Mouse (Mus musculus): Measurements from ENCODE around the gene Cyp1a1.
A peak's percentile ranks its signal among the peaks of the same experiment; 100 is the strongest.

The Cyp1a1 gene

GRCm38 (mm10) chr9:57687751-57688150, at the start of gene Cyp1a1:
Gene Cyp1a1, plus strand, starts transcription at chr9:57687928.
- DNase-seq (ENCODE audit: low read depth, low spot score) = no peak

GRCm38 (mm10) chr9:57638651-57639459, 48.9 kb upstream of the Cyp1a1 start:
- no peak for DNase-seq (ENCODE audit: low read depth, low spot score)

GRCm38 (mm10) chr9:57639661-57640328, 47.9 kb upstream of the Cyp1a1 start:
- DNase-seq (ENCODE audit: low read depth, low spot score) = no peak

- DNase-seq (ENCODE audit: low read depth, low spot score) = no peak
These were observed 47.3 kb upstream of the Cyp1a1 start for GRCm38 (mm10) chr9:57640384-57640783.

GRCm38 (mm10) chr9:57641022-57641421, 46.7 kb upstream of the Cyp1a1 start:
- DNase-seq (ENCODE audit: low read depth, low spot score) = no peak

- DNase-seq (ENCODE audit: low read depth, low spot score) = no peak
These were observed 45.8 kb upstream of the Cyp1a1 start for GRCm38 (mm10) chr9:57641775-57642550.

GRCm38 (mm10) chr9:57643169-57643855, 44.4 kb upstream of the Cyp1a1 start:
- DNase-seq (ENCODE audit: low read depth, low spot score) = no peak

- DNase-seq (ENCODE audit: low read depth, low spot score) = no peak
These were observed 43.9 kb upstream of the Cyp1a1 start for GRCm38 (mm10) chr9:57643856-57644180.

- peak; percentile 39 for DNase-seq (ENCODE audit: low read depth, low spot score)
These were observed 43.2 kb upstream of the Cyp1a1 start for GRCm38 (mm10) chr9:57644442-57644943.

- DNase-seq (ENCODE audit: low read depth, low spot score) = peak; percentile 92
These were observed 42.5 kb upstream of the Cyp1a1 start for GRCm38 (mm10) chr9:57644944-57645893.

- DNase-seq (ENCODE audit: low read depth, low spot score) = no peak
These were observed 41.1 kb upstream of the Cyp1a1 start for GRCm38 (mm10) chr9:57646551-57647103.

- DNase-seq (ENCODE audit: low read depth, low spot score) = no peak
These were observed 40.2 kb upstream of the Cyp1a1 start for GRCm38 (mm10) chr9:57647286-57648108.

GRCm38 (mm10) chr9:57650130-57650785, 37.5 kb upstream of the Cyp1a1 start:
- DNase-seq (ENCODE audit: low read depth, low spot score) = no peak

GRCm38 (mm10) chr9:57650786-57651311, 36.9 kb upstream of the Cyp1a1 start:
- DNase-seq (ENCODE audit: low read depth, low spot score) = no peak

- no peak for DNase-seq (ENCODE audit: low read depth, low spot score)
These were observed 35.4 kb upstream of the Cyp1a1 start for GRCm38 (mm10) chr9:57652351-57652750.

GRCm38 (mm10) chr9:57652855-57653254, 34.9 kb upstream of the Cyp1a1 start:
- DNase-seq (ENCODE audit: low read depth, low spot score) = no peak

- DNase-seq (ENCODE audit: low read depth, low spot score) = no peak
These were observed 34.4 kb upstream of the Cyp1a1 start, which contains the start of gene Csk for GRCm38 (mm10) chr9:57653283-57653682. Gene Csk, minus strand, starts transcription at chr9:57653631.

GRCm38 (mm10) chr9:57654966-57655365, 32.8 kb upstream of the Cyp1a1 start:
- DNase-seq (ENCODE audit: low read depth, low spot score) = no peak
